Mouse (Mus musculus): ENCODE data around the gene Serpina9.
"Not testable (repeated sequence)": the region's sequence is repeated elsewhere in the genome, so short reads cannot be mapped to it uniquely, and the experiment has no call there.

The Serpina9 gene

DNA sequence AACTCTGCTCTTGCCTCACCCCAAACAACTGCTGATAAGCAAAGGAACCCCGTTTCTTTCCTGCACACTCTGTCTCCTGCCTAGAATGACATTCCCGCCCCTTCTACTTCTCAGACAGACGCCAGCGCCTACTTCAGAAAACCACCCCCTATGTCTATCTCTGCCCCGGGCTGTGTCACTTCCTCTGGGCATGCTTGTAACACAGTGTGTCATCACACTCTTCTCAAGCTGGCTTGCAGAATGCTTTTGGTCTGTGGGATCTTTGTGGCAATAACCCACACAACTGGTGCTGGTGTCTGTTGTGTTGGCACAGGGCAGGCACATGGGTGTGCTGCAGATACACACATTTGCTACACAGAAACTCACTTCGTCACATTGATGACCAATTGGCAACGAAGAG, 20.6 kb downstream of the Serpina9 start:
- DNase-seq (ENCODE audit: extremely low read depth, low read depth, low spot score) = no peak

DNA sequence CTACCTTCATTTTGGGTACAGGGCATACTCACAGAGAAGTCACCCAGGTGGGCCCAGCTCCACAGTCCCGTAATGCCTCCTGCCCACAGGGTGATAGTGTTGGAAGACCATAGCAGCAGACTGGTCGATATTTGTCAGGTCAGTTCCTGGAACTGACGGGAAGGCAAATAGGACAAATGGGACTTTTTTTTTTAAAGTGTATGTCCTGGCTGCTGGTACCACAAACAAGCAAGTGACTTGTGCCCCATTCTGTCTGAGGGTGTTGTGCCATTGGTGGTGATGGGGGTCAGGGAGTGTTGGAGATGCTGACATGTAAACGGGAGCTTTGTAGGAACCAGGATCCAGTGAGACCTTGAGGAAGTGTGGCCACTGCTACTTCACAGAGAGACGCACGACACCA, 23.7 kb downstream of the Serpina9 start, which contains the start of gene Serpina11:
Gene Serpina11, minus strand, starts transcription at position 101 of the 400 bp plus-strand sequence.
- no peak for DNase-seq (ENCODE audit: extremely low read depth, low read depth, low spot score)

DNA sequence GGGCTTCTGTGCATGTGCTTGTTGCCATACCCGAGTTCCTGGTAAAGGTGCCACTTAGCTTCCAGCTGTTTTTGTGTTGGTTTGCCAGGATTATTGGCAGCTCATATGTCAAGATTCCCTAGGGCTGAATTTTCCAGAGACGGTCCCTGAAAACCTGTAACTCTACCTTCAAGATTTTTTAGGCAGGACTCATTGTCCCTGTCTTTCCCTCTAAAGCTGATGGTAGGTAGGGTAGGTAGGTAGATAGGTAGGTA, 24.1 kb downstream of the Serpina9 start:
- DNase-seq (ENCODE audit: extremely low read depth, low read depth, low spot score) = peak; percentile 66

DNA sequence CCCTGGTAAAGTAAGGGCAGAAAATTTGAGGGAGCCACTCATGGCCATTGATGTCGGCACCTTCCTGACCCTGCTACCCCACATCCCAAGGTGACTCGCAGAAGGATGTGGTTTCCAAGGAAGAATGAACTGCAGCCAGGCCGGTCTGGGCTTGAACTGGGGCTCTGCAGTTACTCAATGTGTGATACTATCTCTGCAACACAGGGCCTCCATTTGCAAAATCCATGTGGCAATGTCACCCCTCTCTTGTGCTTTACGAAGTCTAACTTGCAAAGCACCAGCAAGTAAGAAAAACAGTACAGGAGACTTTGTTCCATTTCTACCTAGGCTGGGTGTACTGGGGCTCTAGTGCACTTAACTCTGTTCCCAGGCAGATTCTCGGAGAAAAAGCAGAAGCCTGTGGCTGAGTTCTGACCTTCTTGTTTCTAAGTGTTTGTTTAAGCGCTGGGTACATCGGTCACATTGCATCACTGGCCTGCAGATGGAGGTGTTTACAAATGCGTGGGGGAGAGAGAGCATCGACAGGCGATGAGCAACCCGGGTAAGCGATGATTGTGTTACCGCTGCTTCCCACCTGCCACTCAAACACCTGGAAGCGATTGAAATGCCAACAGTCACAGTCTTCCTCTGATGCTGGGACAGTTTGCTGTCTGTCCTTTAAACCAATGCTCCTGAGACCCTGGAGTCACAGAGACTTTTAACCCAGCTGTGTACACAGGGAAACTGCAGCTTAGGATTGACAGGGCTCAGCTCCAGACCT, 24.6 kb downstream of the Serpina9 start:
- peak; percentile 61 for DNase-seq (ENCODE audit: extremely low read depth, low read depth, low spot score)

DNA sequence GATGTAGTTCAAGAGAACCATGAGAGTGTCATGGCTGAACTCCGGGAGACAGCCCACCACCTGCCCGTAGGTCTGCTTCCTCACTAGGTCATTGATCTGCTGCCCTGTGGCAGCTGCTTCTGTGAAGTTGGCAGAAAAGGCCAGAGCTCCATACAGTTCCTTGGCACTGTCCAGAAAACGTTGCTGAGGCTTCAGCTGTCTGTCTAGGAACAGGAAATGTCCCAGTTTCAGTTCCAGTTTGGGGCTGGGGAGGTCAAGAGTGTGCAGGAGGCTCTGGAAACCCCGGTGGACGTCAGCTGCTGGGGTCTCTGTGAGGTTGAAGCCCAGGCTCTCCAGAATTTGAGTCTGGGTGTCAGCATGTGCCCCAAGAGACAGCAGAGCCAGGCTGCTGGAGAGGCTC, 27.7 kb downstream of the Serpina9 start:
- no peak for DNase-seq (ENCODE audit: extremely low read depth, low read depth, low spot score)

DNA sequence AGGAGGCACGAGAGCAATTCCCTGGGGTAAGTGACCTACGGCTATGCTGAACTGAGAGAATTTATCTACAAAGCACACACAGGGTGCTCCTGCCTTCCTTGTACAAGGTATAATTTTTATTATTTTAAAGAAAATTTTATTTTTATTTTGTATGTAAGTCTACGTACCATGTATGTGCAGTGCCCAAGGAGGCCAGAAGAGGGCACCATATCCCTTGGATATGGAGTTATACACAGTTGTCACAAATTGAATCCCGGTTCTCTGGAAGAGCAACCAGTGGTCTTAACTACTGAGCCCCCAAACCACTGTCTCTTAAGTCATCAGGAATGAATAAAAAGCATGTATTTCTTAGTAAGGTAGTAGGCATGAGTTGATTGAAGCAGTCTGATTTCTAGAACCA, 28.6 kb downstream of the Serpina9 start:
- no peak for DNase-seq (ENCODE audit: extremely low read depth, low read depth, low spot score)

DNA sequence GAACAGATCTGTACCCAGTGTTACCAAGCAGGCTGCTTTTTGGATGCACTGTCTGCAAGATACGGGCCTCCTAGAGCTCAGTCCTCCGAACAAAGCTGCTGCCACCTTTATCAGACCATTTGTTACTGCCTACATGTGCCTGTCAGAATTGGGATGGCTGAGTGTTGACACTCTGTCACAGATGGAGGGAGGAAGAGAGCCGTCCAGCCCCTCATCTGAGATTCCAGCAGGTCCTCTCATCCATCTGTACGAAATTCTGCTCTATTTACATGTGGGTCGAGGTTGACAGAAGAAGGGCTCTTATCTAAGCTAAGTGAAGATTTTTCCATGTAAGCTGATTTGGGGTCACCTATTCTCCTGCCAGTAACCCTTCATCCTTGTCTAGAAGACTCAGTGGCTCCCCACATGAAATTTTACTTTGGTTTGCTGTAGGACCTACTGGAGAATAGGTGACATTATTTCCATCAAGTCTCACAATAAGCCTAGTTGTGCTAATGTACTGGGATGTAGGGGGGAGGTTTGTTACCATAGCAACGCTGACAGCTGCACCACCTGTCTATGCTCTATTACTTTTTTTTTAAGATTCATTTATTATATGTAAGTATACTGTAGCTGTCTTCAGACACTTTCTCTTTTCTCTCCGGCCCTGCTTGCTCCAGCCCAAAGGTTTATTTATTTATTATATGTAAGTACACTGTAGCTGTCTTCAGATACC, 31.8 kb downstream of the Serpina9 start:
- no peak for DNase-seq (ENCODE audit: extremely low read depth, low read depth, low spot score)

DNA sequence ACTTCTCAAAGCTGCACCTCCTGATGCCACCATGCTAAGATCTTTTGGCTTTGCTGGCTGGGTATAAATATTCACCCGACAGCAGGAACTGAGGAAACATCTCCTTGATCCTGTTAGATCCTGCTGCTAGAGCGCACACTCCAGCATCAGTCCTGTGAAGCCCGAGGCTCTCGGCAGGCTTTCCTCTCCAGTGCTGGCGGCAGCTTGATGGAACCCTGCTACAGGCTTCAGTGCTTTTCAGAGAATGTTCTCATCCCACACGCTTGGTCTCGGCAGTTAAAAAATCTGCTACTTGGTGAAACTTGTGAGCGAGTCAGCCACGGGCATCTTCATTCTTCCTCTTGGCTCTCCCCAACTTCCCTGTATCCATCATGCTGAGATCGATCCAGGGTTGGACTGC, 35.3 kb downstream of the Serpina9 start:
- no peak for DNase-seq (ENCODE audit: extremely low read depth, low read depth, low spot score)

DNA sequence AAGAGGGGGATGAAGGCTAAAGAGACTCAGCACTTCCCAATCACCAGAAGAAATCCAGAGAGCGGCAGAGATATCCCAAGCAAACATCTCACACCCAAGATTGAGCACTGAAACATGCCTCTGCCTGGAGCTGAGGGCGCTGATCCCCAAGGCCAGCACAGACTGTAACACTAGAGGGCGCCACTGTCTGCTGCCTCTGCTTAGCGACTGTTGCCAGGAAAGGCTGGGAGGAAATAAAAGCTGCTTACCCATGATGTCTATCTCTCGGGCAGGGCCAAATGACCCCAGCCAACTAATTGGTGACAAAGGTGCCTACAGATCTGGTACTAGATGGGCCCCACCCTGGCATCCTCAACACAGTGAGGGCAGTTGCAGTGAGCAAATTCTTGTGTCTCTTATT, 35.7 kb downstream of the Serpina9 start:
- no peak for DNase-seq (ENCODE audit: extremely low read depth, low read depth, low spot score)

DNA sequence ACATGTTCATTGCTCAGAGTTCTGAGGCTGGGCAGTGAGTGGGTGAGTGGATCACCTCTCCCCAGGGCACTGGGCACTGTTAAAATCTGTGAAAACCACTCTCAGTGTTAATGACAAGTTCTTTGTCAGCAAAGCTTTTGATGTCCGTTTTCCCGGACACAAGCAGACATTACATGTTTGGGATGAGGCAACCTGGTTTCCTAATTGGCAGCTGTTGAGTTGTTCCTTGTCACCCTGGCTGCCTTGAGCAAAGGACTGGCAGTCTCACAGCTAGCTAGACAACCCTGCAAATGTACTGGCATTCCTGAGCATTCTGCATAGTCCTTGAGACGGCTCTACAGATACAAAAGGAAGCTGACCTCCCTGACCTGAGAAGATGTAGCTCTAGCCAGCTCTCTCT, 36.5 kb downstream of the Serpina9 start:
- peak; percentile 54 for DNase-seq (ENCODE audit: extremely low read depth, low read depth, low spot score)

DNA sequence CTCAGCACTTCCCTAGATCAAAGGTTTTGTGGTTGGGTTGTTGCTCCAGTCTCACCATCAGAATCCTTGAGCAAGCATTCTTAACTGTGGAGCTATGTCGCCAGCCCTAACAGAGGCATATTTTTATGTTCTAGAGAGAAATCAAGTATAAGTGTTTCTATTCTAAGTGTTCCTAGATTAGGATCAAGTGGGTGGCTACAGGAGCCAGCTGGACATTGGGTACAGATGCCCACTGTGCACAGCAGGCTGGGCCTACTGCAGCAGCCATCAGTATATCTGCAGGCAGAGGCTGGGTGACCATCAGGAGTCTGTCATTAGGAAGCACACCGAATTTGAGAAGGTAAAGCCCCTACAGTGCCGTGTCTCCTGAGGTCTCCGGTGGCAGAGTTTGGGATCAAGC, 42.5 kb downstream of the Serpina9 start:
- no peak for DNase-seq (ENCODE audit: extremely low read depth, low read depth, low spot score)

DNA sequence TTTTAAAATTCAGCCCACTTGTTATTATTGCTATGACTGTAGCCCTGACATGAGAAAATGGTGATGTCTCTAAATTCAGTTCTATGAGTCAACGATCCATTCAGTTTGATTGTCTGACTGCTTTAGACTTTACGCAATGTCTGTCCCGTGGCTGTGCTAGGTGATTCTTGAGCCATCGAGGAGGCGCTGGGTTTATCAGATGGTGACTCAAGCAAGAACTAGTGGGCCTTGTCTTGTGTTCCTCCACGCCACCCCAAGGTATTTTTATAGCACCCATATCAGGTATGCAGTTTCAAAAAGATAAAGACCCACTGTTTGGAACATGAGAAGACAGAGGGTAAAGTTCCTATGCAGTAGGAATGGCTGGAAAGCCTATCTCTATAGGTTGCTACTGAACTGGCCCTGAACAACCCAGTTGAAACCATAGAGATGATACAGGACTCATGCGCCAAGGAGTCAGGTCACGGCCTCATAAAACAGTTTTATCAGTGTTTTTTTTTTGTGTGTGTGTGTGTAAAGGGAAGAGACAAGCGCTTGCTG, 43.9 kb downstream of the Serpina9 start:
- peak; percentile 54 for DNase-seq (ENCODE audit: extremely low read depth, low read depth, low spot score)

DNA sequence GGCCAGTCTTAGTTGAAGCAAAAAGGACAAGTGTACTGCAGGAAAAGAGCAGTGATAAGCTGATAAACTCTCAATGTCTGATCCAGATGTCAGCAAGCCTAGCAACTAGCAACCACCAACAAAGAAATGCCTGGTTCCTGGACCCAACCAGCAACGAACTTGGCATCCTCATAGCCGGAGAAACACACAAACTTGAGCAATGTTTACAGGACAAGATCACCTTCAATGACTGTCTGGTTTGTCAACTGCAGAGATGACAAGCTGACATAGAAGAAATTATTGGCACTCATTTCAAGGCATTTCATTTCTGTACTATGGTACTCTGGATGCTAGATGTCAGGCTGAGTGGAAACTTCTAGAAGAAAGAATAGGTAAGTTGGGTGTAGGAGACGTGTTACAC, 46.8 kb downstream of the Serpina9 start:
- DNase-seq (ENCODE audit: extremely low read depth, low read depth, low spot score) = no peak

DNA sequence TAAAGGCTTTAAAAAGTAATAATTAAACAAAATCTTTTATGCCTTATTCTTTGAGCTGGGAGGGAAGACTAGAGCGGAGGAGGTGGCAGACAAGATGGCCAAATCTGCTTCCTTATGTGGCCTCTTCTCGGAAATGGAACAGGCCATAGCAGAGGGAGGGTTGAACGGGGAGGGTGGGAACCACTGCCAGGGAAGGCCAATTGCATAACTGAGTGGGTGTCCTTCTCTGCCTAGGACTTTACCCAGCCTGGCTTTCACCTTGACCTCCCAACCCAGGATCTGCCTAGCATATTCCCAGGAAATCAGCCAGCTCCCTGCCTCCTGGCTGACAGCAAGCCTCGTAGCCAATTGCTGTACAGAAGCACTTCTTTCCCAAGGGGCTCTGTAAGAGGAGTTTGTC, 50.3 kb downstream of the Serpina9 start:
- no peak for DNase-seq (ENCODE audit: extremely low read depth, low read depth, low spot score)

DNA sequence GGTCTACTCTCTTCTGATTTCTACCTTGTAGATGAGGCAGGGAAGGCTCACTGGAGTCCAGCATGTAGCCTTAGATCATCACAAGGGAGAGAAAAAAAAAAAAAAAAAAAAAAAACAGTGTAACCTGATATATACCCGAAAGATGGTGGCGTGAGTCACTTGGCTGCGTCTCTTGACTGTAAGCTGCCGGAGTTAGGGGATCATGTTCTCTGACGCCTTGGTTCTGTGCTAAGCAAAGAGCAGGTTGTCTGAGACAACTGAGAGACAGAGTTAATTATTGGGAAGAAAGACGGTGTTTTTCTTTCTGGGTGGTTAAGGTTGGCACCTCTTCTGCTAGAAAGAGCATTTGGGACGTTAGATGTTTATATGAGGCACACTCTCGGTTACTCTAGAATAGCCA, 50.7 kb downstream of the Serpina9 start:
- no peak for DNase-seq (ENCODE audit: extremely low read depth, low read depth, low spot score)

DNA sequence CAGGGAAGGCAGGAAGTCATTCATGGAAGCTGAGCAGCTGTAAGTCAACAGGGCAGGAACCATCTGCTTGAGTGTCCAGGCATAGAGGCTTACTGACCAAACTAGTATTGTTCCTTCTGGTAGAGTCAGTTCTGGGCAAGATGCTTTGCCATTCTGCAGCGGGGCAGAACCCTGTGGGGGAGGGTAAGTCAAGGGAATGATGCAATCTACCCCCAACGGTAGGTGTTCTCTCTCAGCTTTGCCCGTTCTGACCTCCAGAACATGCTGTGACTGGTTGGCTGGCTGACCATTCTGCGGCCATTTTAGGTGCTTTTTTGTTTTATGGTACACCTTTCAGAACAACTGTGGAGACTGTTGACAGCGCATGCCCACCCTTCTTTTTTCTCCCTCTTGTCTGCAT, 51.2 kb downstream of the Serpina9 start:
- DNase-seq (ENCODE audit: extremely low read depth, low read depth, low spot score) = no peak

DNA sequence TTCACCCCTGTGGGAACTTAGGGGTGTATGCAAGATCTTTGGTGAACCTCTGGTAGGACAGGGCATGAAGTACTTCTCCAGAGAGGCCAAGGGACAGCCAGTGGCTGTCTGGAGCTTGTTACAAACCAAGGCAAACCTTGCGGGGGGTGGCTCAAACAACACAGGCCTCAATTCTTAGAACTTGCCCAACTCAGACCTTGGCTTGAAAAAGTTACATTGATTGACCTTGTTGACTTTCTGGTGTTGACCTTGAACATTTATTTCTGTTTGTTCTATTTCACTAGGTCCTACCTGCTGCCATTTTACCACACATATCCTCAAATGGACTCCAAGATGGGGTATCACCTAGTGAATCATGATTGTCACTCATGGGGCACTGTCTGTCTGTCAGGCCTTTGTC, 51.8 kb downstream of the Serpina9 start:
- DNase-seq (ENCODE audit: extremely low read depth, low read depth, low spot score) = no peak

DNA sequence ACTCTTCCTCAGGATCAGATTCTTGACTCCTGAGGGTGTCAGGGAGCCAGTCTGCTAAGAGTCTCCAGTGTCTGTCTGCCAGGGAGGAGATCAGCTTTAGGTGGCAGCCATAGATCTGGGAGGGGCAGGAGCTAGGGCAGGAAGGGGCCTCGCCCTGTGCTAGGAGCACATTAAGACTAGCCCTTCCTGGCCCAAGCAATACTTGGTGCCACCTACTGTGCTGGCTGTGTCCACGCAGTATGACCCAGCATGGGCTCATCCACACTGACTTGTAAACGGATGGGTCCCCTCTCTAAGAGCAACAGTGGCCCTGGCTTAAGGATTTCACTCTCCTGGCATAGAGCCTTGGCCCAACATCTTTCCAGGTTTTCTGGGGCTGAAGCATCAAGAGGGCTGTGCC, 54.8 kb downstream of the Serpina9 start, which contains the start of gene Serpina1e:
Gene Serpina1e, minus strand, starts transcription at position 178 of the 400 bp plus-strand sequence.
- DNase-seq (ENCODE audit: extremely low read depth, low read depth, low spot score) = no peak

DNA sequence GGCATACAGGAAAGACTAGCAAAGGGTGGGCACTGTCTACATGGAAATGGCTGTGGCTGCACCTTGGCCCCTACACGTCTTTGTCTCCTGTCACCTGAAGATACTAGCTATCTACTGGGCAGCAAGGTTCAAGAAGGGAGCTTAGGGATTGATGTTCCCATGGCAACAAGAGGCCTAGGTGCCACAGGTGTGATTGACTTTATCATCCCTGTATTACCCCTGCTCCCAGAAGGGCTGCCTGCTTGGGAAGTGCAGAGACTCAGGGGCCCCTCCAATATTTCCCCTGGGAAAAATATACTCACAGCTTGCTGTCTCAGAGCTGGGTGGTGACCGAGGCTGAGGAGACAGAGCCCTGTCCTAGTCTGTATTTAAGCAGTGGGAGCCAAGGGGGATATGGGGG, 57.0 kb downstream of the Serpina9 start:
- DNase-seq (ENCODE audit: extremely low read depth, low read depth, low spot score) = not testable (repeated sequence)

DNA sequence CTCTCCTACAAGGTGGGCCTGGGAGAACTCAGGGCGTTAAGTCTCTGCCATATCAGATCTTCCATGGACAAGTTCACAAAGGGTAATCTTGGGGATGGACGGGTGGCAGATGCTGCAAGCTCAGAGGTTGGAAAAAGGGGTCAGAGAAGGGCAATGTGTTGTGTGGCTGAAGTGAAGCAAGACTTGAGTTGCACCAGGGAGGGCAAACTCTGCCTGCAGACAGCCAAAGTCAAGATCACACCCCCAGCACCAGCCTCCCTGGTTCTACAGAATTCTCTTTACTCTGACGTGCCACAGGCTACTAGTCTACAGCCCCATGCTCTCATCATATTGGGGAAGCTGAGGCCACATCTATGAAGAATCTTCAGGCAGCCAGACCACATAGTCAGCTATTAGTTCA, 60.6 kb downstream of the Serpina9 start:
- DNase-seq (ENCODE audit: extremely low read depth, low read depth, low spot score) = not testable (repeated sequence)

DNA sequence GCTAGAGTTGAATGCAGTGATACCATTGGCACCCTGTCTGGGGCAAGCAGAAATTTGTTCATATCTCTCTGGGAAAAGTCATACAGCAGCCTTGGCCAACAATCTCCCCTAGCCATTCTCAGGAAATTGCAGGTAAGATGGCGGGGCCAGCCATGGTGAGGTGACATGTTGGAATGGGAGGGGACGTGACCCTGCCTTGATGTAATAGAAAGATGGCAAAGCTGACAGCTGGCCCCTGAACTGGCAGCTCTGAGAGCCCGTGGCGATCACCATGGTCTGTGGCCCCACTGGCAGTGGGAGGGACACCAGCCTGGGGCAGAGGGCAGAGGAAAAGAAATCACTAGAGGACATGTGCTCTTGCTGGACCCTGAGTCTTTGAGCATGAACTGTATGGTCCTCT, 67.3 kb downstream of the Serpina9 start:
- no peak for DNase-seq (ENCODE audit: extremely low read depth, low read depth, low spot score)
